Mouse (Mus musculus): ENCODE measurements around the gene Tbc1d13. TPM values are rescaled to one million over a fixed set of nuclear protein-coding genes. Genes with fewer than 3 reads are reported as not detected.

Gene Tbc1d13
- polyA plus RNA-seq (2012; rRNA removed) (49.9 and 62.9 TPM in 2 replicates), polyA plus RNA-seq (2014; fragmentation: Nextera tagmentation; extraction: Ambion mirVana) (10.4 and 10.7 TPM in 2 replicates)

DNA sequence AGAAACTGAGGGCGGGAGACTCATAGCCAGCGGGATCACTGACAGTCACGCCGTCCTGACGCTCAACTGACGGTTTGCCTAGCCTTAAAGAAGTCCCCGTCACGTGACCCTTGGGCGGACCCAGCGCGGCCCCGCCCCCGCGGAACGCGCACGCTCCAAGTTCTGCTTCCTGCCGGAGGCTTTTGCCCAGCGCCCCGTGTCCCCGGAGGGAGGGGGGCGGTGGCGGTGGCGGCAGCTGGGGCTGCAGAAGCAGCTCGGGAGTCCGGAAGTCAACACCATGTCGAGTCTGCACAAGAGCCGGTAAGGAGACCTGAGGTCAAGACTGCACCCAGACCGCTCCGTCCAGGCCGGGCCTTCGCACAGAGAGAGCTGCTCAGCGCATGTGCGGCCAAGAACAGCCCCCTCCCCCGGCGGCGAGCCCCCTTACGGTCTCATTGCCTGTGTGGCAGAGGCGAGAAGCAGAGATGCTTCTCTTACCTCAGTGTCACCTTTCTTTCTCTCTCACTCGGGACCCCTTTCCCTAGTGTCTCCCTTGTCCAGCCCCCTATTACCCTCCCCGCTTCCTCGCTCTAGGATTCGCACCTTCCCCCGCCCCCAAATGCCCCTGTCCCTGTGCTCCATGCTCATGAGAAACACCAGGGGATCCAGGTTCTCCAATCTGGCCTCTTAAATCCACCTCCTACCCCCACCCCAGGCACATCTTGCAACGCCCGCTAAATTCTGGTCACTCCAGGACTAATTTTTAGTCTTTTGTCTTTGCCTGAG, at the start of gene Tbc1d13:
Tbc1d13 (plus strand) TSS at position 134 of the 765 bp plus-strand sequence.
- peak; percentile 97 for ATAC-seq (ENCODE audit: low FRiP score, low read depth)
- H3K4me2 ChIP-seq (replicated peaks; ENCODE audit: low read depth, low read length, severe bottlenecking) = peak within 1 kb of the TSS; percentile 96
- 1% methylated on average over 36 of the region's 46 CpGs for WGBS

DNA sequence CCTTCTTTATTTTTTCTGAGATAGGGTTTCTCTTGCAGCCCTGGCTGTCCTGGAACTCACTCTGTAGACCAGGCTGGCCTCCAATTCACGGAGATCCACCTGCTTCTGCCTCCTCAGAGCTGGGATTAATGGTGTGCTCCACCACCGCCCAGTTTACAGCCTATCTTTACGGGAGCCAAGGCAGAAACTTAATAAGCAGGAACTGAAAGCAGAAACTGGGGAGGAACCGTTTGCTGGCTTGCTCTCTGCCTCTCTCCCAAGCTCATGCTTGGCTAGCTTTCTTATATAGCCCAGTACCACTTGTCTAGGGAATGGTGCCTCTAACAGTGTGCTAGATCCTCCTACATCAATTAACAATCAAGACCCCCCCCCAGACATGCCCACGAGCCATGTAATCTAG, 49.4 kb upstream of the Tbc1d13 start:
- DNase-seq (ENCODE audit: low spot score) = no peak
- H3K4me3 ChIP-seq (replicated peaks; ENCODE audit: low read length) = peak overlapping the region; percentile 10; the same call in 1 of the 2 replicates
- 0 out of 2 replicates have a peak overlapping the region, but pooled peaks have one; percentile 28 for H3K9ac ChIP-seq (ENCODE audit: low read depth, low read length, severe bottlenecking)
- H3K27me3 ChIP-seq (ENCODE audit: control insufficient read depth, insufficient read depth, low read length) = no peaks in the 10 kb centered on the region
- H3K4me1 ChIP-seq (ENCODE audit: control insufficient read depth, insufficient read depth, low read length) = no peaks in the 10 kb centered on the region
- H3K9me3 ChIP-seq (ENCODE audit: control insufficient read depth, low read length) = no peaks in the 10 kb centered on the region
- peaks cover 5% of the 10 kb centered on the region; the same call in 1 of the 2 replicates for H3K36me3 ChIP-seq (ENCODE audit: control insufficient read depth, insufficient read depth, low read length)
- no peak overlapping the region for H3K27ac ChIP-seq (replicated peaks; ENCODE audit: low read depth, low read length)
- 42% methylated on average over 5 of the region's 5 CpGs for whole genome bisulfite sequencing
- no peak for TF ChIP-seq POLR2A (IDR thresholded peaks at IDR 0.05; ENCODE audit: borderline replicate concordance, extremely low read depth, insufficient read depth, insufficient read length)
- H3K4me2 ChIP-seq (replicated peaks; ENCODE audit: low read depth, low read length, severe bottlenecking) = peak overlapping the region; percentile 40
- ATAC-seq (ENCODE audit: low FRiP score, low read depth) = no peak

More for the DNA sequence above, at the start of gene Tbc1d13:
- H3K27ac ChIP-seq (replicated peaks; ENCODE audit: low read depth, low read length) = peak within 1 kb of the TSS; percentile 71
- peak within 1 kb of the TSS; percentile 77 for H3K9ac ChIP-seq (ENCODE audit: low read depth, low read length, severe bottlenecking)
- H3K4me3 ChIP-seq (replicated peaks; ENCODE audit: low read length) = peak within 1 kb of the TSS; percentile 87
- H3K9me3 ChIP-seq (ENCODE audit: control insufficient read depth, low read length) = no peaks in the 10 kb centered on the region
- H3K27me3 ChIP-seq (ENCODE audit: control insufficient read depth, insufficient read depth, low read length) = no peaks in the 10 kb centered on the region
- peak; percentile 94 for DNase-seq (ENCODE audit: low spot score)
- H3K36me3 ChIP-seq (ENCODE audit: control insufficient read depth, insufficient read depth, low read length) = peaks cover 35% of the 10 kb centered on the region
- H3K4me1 ChIP-seq (ENCODE audit: control insufficient read depth, insufficient read depth, low read length) = peaks cover 21% of the 10 kb centered on the region
- peak; percentile 39; the same call in 1 of the 2 replicates for TF ChIP-seq POLR2A (IDR thresholded peaks at IDR 0.05; ENCODE audit: borderline replicate concordance, extremely low read depth, insufficient read depth, insufficient read length)

DNA sequence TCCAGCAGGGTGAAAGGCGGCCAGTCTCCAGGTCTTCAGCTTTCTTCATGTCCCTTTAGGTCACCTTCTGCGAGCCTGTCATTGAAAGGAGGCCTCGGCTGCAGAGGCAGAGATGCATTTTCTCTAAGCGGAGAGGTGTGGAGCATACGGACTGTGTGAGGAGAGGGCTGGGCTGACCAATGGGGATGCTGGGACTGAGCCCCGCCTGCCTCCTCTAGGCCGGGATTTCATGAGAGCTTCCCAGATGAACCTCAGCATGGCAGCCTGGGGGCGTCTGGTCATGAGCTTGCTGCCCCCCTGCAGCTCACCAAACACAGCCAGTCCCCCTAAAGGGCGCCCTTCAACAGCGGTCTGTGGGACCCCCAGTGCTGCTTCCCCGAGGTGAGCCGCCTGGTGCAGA, 48.9 kb upstream of the Tbc1d13 start:
- no peak for TF ChIP-seq POLR2A (IDR thresholded peaks at IDR 0.05; ENCODE audit: borderline replicate concordance, extremely low read depth, insufficient read depth, insufficient read length)
- 8% methylated on average over 12 of the region's 12 CpGs for WGBS
- H3K4me2 ChIP-seq (replicated peaks; ENCODE audit: low read depth, low read length, severe bottlenecking) = peak overlapping the region; percentile 40
- no peak for ATAC-seq (ENCODE audit: low FRiP score, low read depth)
- H3K27me3 ChIP-seq (ENCODE audit: control insufficient read depth, insufficient read depth, low read length) = no peaks in the 10 kb centered on the region
- peak overlapping the region; percentile 10; the same call in 1 of the 2 replicates for H3K4me3 ChIP-seq (replicated peaks; ENCODE audit: low read length)
- H3K27ac ChIP-seq (replicated peaks; ENCODE audit: low read depth, low read length) = no peak overlapping the region
- H3K9ac ChIP-seq (ENCODE audit: low read depth, low read length, severe bottlenecking) = peak overlapping the region; percentile 28; the same call in 1 of the 2 replicates
- no peaks in the 10 kb centered on the region for H3K9me3 ChIP-seq (ENCODE audit: control insufficient read depth, low read length)
- H3K4me1 ChIP-seq (ENCODE audit: control insufficient read depth, insufficient read depth, low read length) = no peaks in the 10 kb centered on the region
- peaks cover 5% of the 10 kb centered on the region; the same call in 1 of the 2 replicates for H3K36me3 ChIP-seq (ENCODE audit: control insufficient read depth, insufficient read depth, low read length)
- DNase-seq (ENCODE audit: low spot score) = no peak

GRCm38 (mm10) chr2:30087310-30087709, 46.2 kb upstream of the Tbc1d13 start:
- Histone ChIP-seq H3K9ac (ENCODE audit: low read depth, low read length, severe bottlenecking) (no peak overlapping the region), H3K36me3 (ENCODE audit: control insufficient read depth, insufficient read depth, low read length) (peaks cover 16% of the 10 kb centered on the region), H3K4me1 (ENCODE audit: control insufficient read depth, insufficient read depth, low read length) (no peaks in the 10 kb centered on the region), H3K4me3 (replicated peaks; ENCODE audit: low read length) (no peak overlapping the region), H3K4me2 (replicated peaks; ENCODE audit: low read depth, low read length, severe bottlenecking) (no peak overlapping the region), H3K27me3 (ENCODE audit: control insufficient read depth, insufficient read depth, low read length) (no peaks in the 10 kb centered on the region), H3K27ac (replicated peaks; ENCODE audit: low read depth, low read length) (no peak overlapping the region), H3K9me3 (ENCODE audit: control insufficient read depth, low read length) (no peaks in the 10 kb centered on the region)
- no peak for TF ChIP-seq POLR2A (IDR thresholded peaks at IDR 0.05; ENCODE audit: borderline replicate concordance, extremely low read depth, insufficient read depth, insufficient read length)
- ATAC-seq (ENCODE audit: low FRiP score, low read depth) (no peak), DNase-seq (ENCODE audit: low spot score) (no peak)
- WGBS = 91% methylated on average over 4 of the region's 4 CpGs

GRCm38 (mm10) chr2:30091521-30091920, 42.0 kb upstream of the Tbc1d13 start:
- ATAC-seq (ENCODE audit: low FRiP score, low read depth) (no peak), DNase-seq (ENCODE audit: low spot score) (no peak)
- H3K27me3 ChIP-seq (ENCODE audit: control insufficient read depth, insufficient read depth, low read length) = no peaks in the 10 kb centered on the region
- H3K36me3 ChIP-seq (ENCODE audit: control insufficient read depth, insufficient read depth, low read length) = peaks cover 18% of the 10 kb centered on the region
- no peak overlapping the region for H3K9ac ChIP-seq (ENCODE audit: low read depth, low read length, severe bottlenecking)
- 96% methylated on average over 12 of the region's 12 CpGs for WGBS
- TF ChIP-seq POLR2A (IDR thresholded peaks at IDR 0.05; ENCODE audit: borderline replicate concordance, extremely low read depth, insufficient read depth, insufficient read length) = no peak
- no peak overlapping the region for H3K4me3 ChIP-seq (replicated peaks; ENCODE audit: low read length)
- H3K4me2 ChIP-seq (replicated peaks; ENCODE audit: low read depth, low read length, severe bottlenecking) = no peak overlapping the region
- no peaks in the 10 kb centered on the region for H3K9me3 ChIP-seq (ENCODE audit: control insufficient read depth, low read length)
- peaks cover 5% of the 10 kb centered on the region; the same call in 1 of the 2 replicates for H3K4me1 ChIP-seq (ENCODE audit: control insufficient read depth, insufficient read depth, low read length)
- no peak overlapping the region for H3K27ac ChIP-seq (replicated peaks; ENCODE audit: low read depth, low read length)

All from limb, embryonic 14.5 days (tissue).